Mouse (Mus musculus) midbrain, embryonic 13.5 days (tissue): ENCODE measurements at regions not wholly inside any gene's neighbourhood (a gene's known extent, or its start where the extent isn't known, plus 50 kb on each side); places are given as distances from the start of the nearest gene placed in this dataset.

ENCODE experiments used
- ATAC-seq: fragments of 200-750 bp; cut with Nextera tagmentation; 2 replicates; pipeline ENCODE4 v1.8.0; 2017; ENCODE audit warnings: mild to moderate bottlenecking, moderate TSS enrichment, moderate library complexity
- H3K27ac ChIP-seq: fragments of 300-500 bp; sonication (generic); 2 replicates; pipeline ENCODE4 v1.5.1; 2015; ENCODE audit warnings: inconsistent platforms, mild to moderate bottlenecking, moderate library complexity
- H3K27me3 ChIP-seq: fragments of 300-500 bp; sonication (generic); 2 replicates; pipeline ENCODE4 v1.6.1; 2015; ENCODE audit warnings: mild to moderate bottlenecking, inconsistent platforms
- H3K36me3 ChIP-seq: fragments of 300-500 bp; sonication (generic); 2 replicates; pipeline ENCODE4 v1.6.1; 2015; ENCODE audit warnings: mild to moderate bottlenecking, inconsistent platforms
- H3K4me1 ChIP-seq: fragments of 300-500 bp; sonication (generic); replicated peaks from 2 replicates; pipeline ENCODE4 v1.6.1; 2015; ENCODE audit warnings: inconsistent platforms
- H3K4me2 ChIP-seq: fragments of 300-500 bp; sonication (generic); replicated peaks from 2 replicates; pipeline ENCODE4 v1.6.1; 2015; ENCODE audit warnings: moderate library complexity, mild to moderate bottlenecking, inconsistent platforms
- H3K4me3 ChIP-seq: fragments of 300-500 bp; sonication (generic); replicated peaks from 2 replicates; pipeline ENCODE4 v1.5.1; 2015; ENCODE audit warnings: mild to moderate bottlenecking, inconsistent platforms
- H3K9ac ChIP-seq: fragments of 300-500 bp; sonication (generic); replicated peaks from 2 replicates; pipeline ENCODE4 v1.6.1; 2015; ENCODE audit warnings: mild to moderate bottlenecking, inconsistent platforms
- H3K9me3 ChIP-seq: fragments of 300-500 bp; sonication (generic); 2 replicates; pipeline ENCODE4 v1.6.1; 2016; ENCODE audit warnings: mild to moderate bottlenecking, inconsistent platforms
- WGBS: fragments of 180-500 bp; shearing (Covaris S2); methylation state at CpG from one replicate; pipeline ENCODE4 v1.1.7; 2015; 5-methylcytosine and 5-hydroxymethylcytosine counted together

GRCm38 (mm10) chr5:96938718-96939117 lies 58.8 kb upstream of the Bmp2k start:
- H3K4me1 ChIP-seq: peaks cover 9% of the 10 kb centered on the region; the same call in 1 of the 2 replicates
- WGBS: 88% methylated on average over 11 of the region's 11 CpGs
- H3K4me3 ChIP-seq: no peak overlapping the region
- no peaks in the 10 kb centered on the region for H3K9me3 ChIP-seq
- H3K27ac ChIP-seq: no peak overlapping the region
- H3K9ac ChIP-seq: no peak overlapping the region
- no peaks in the 10 kb centered on the region for H3K27me3 ChIP-seq
- no peak overlapping the region for H3K4me2 ChIP-seq
- no peak for ATAC-seq
- H3K36me3 ChIP-seq: no peaks in the 10 kb centered on the region

DNA sequence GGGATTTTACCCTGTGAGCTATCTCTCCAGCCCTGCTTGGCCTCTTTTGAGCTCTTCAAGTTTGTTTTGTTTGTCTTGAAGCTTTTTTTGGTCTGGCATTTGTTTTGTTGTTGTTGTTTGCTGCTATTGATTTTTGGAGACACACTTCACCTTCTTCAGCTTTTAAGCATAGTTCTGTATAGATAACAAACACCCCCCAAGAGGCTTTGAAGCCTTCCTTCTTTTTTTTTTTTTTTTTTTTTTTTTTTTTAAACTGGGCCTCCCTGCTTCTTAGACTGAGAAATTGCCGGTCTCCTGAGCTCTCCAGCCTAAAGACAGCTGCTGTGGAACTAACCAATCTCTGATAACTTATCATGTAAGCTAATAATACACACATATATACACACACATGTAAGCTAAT lies 58.2 kb upstream of the Bmp2k start:
- WGBS: 71% methylated on average over 1 of the region's 1 CpGs
- no peak for ATAC-seq
- Histone ChIP-seq H3K9me3 (no peaks in the 10 kb centered on the region), H3K36me3 (no peaks in the 10 kb centered on the region), H3K4me1 (peaks cover 9% of the 10 kb centered on the region; the same call in 1 of the 2 replicates), H3K27me3 (no peaks in the 10 kb centered on the region), H3K9ac (no peak overlapping the region), H3K4me3 (no peak overlapping the region), H3K27ac (no peak overlapping the region), H3K4me2 (no peak overlapping the region)

GRCm38 (mm10) chr5:96940170-96941086 lies 57.1 kb upstream of the Bmp2k start:
- 85% methylated on average over 12 of the region's 12 CpGs for WGBS
- peaks cover 9% of the 10 kb centered on the region; the same call in 1 of the 2 replicates for H3K4me1 ChIP-seq
- H3K9ac ChIP-seq: no peak overlapping the region
- ATAC-seq: no peak
- no peaks in the 10 kb centered on the region for H3K9me3 ChIP-seq
- H3K27ac ChIP-seq: peak overlapping the region; percentile 65; the same call in 1 of the 2 replicates
- H3K27me3 ChIP-seq: no peaks in the 10 kb centered on the region
- no peak overlapping the region for H3K4me2 ChIP-seq
- no peak overlapping the region for H3K4me3 ChIP-seq
- H3K36me3 ChIP-seq: no peaks in the 10 kb centered on the region

- H3K4me2 ChIP-seq: no peak overlapping the region
- no peaks in the 10 kb centered on the region for H3K27me3 ChIP-seq
- ATAC-seq: peak; percentile 81
- H3K9ac ChIP-seq: no peak overlapping the region
- no peaks in the 10 kb centered on the region for H3K9me3 ChIP-seq
- peaks cover 9% of the 10 kb centered on the region; the same call in 1 of the 2 replicates for H3K4me1 ChIP-seq
- WGBS: 60% methylated on average over 7 of the region's 7 CpGs
- peak overlapping the region; percentile 65; the same call in 1 of the 2 replicates for H3K27ac ChIP-seq
- H3K36me3 ChIP-seq: no peaks in the 10 kb centered on the region
- no peak overlapping the region for H3K4me3 ChIP-seq
Observed at GRCm38 (mm10) chr5:96941087-96941468, 56.4 kb upstream of the Bmp2k start.

- 78% methylated on average over 2 of the region's 2 CpGs for WGBS
- no peak overlapping the region for H3K4me2 ChIP-seq
- peak; percentile 84 for ATAC-seq
- 0 out of 2 replicates have a peak overlapping the region, but pooled peaks have one; percentile 65 for H3K27ac ChIP-seq
- H3K27me3 ChIP-seq: no peaks in the 10 kb centered on the region
- H3K4me1 ChIP-seq: peaks cover 9% of the 10 kb centered on the region; the same call in 1 of the 2 replicates
- H3K4me3 ChIP-seq: no peak overlapping the region
- no peak overlapping the region for H3K9ac ChIP-seq
- H3K36me3 ChIP-seq: no peaks in the 10 kb centered on the region
- no peaks in the 10 kb centered on the region for H3K9me3 ChIP-seq
Observed at GRCm38 (mm10) chr5:96941518-96941917, 56.0 kb upstream of the Bmp2k start.
